Mouse (Mus musculus): ENCODE results near the gene Odf2. TPM values are rescaled to one million over a fixed set of nuclear protein-coding genes. Genes with fewer than 3 reads are reported as not detected.

The Odf2 gene
- total and polyA plus RNA-seq, 3 experiments, result 35.4 to 54.6 (median 48.6) TPM

DNA sequence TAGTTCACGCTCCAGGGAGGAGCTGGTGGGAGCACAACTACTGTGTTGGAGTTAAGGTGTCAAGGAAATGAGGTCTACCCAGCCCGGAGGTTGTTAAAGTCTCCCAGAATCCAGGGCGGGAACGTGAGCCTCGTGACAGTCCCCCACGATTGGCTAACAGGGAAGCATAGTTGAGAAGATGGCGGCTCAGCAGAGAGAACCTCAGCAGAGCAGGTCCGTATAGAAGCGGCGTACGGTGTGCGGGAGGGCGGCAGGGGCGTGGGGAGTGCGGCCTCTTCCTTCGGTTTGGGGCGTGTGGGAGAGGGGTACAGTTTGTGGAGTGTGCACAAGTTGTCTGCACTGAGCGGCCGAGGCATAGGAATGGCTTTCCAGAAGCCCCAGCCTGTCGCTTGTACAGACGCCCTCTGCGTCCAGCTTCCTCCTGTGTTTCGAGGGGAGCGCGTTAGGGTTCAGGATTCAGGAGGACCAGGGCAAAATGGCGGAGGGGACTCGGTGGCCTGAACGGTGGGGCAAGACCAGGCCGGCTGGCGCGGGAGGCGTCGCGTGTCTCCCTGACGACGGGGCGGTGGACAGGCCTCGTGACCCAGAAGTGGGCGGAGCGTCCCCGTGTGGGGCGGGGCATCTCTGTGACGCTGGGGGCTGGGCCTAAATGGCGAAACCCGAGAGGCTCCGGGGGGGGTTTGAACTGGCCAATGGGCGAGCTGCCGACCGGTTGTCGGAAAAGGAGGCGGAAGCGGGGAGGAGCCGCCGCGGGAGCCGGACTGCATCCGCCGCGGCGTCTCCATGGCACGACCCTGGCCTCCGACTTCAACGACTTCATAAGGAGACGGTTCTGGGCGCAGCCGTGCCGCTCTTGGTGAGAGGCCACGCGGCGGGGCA is at the start of gene Odf2 (continued):
- no peak for TF ChIP-seq RAD21 (IDR thresholded peaks at IDR 0.05; ENCODE audit: low read depth, low read length)

DNA sequence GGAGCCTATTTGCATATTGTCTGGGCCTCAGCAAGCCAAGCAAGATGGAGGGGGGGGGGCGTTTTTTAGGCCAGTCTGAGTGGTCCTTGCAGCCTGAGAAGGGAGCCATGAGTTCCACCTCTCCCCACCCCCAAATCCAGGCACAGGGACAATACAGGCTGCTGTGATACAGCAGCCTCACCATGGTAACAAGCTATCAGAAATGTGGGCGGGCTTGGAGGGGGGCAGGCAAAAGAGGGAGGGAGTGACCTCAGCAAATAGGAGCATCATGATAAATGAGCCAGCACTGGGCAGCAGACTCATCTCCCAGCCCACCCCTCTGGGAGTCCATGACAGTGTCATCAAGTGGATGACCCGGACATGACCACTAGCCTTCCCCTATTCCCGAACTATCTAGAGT is 49.6 kb upstream of the Odf2 start:
- no peak for TF ChIP-seq KAT2A (IDR thresholded peaks at IDR 0.05; ENCODE audit: insufficient replicate concordance, low read length)
- no peak for TF ChIP-seq ETS1 (conservative IDR thresholded peaks at IDR 0.05; ENCODE audit: low read depth, low read length)
- TF ChIP-seq POLR2A (IDR thresholded peaks at IDR 0.05; ENCODE audit: low read depth, low read length), result no peak
- no peak for TF ChIP-seq E2F4 (IDR thresholded peaks at IDR 0.05; ENCODE audit: insufficient replicate concordance, low read depth, low read length)
- no peak for TF ChIP-seq SMC3 (IDR thresholded peaks at IDR 0.05; ENCODE audit: low read depth, low read length)
- no peak for TF ChIP-seq MAX (IDR thresholded peaks at IDR 0.05; ENCODE audit: low read length)
- no peak for TF ChIP-seq JUN (IDR thresholded peaks at IDR 0.05; ENCODE audit: insufficient read depth, low read depth, low read length)
- TF ChIP-seq MYC (IDR thresholded peaks at IDR 0.05; ENCODE audit: low read depth, low read length), result no peak
- TF ChIP-seq EP300 (IDR thresholded peaks at IDR 0.05; ENCODE audit: low read length), result no peak
- TF ChIP-seq POLR2AphosphoS2 (IDR thresholded peaks at IDR 0.05; ENCODE audit: low read depth, low read length), result no peak
- TF ChIP-seq GABPA (IDR thresholded peaks at IDR 0.05; ENCODE audit: insufficient replicate concordance, low read depth, low read length), result no peak
- TF ChIP-seq HCFC1 (IDR thresholded peaks at IDR 0.05; ENCODE audit: low read depth, low read length), result no peak
- no peak for TF ChIP-seq BHLHE40 (IDR thresholded peaks at IDR 0.05; ENCODE audit: low read depth, low read length)
- no peak for TF ChIP-seq TBP (conservative IDR thresholded peaks at IDR 0.05; ENCODE audit: low read depth, low read length)
- TF ChIP-seq ZMIZ1 (IDR thresholded peaks at IDR 0.05; ENCODE audit: low read depth, low read length), result no peak
- no peak for TF ChIP-seq ZC3H11A (IDR thresholded peaks at IDR 0.05; ENCODE audit: low read depth, low read length)
- TF ChIP-seq MXI1 (IDR thresholded peaks at IDR 0.05; ENCODE audit: low read depth, low read length), result no peak
- no peak for TF ChIP-seq ZNF384 (IDR thresholded peaks at IDR 0.05; ENCODE audit: low read depth, low read length)
- TF ChIP-seq CHD2 (IDR thresholded peaks at IDR 0.05; ENCODE audit: low read length), result no peak
- TF ChIP-seq UBTF (IDR thresholded peaks at IDR 0.05; ENCODE audit: low read depth, low read length), result no peak
- Histone ChIP-seq H3K9ac (ENCODE audit: insufficient read depth, low read depth) (no peak overlapping the region), H3K9me3 (replicated peaks; ENCODE audit: low read length) (no peaks in the 10 kb centered on the region), H3K36me3 (replicated peaks in 1 of 2; ENCODE audit: control insufficient read depth in 1 of 2, insufficient read depth in 1 of 2, low read length in 1 of 2) (peaks cover 57 to 94% of the 10 kb centered on the region in 2 experiments), H3K79me2 (replicated peaks; ENCODE audit: control insufficient read depth, extremely low read depth, insufficient read depth, poor library complexity, severe bottlenecking) (no peaks in the 10 kb centered on the region; the same call in 1 of the 2 replicates), H3K4me2 (ENCODE audit: insufficient read depth, low read depth, poor library complexity, severe bottlenecking) (no peak overlapping the region), H3K27me3 (replicated peaks) (no peaks in the 10 kb centered on the region), H3K4me1 (ENCODE audit: control insufficient read depth in 1 of 2, insufficient read depth in 2 of 2) (peaks cover 0 to 10% of the 10 kb centered on the region in 2 experiments; a peak in 1 of 4 replicates), H3K27ac (ENCODE audit: insufficient read depth, low read depth) (no peak overlapping the region), H3K4me3 (replicated peaks in 1 of 3; ENCODE audit: low read depth in 2 of 3, low read length in 2 of 3, poor library complexity in 1 of 3) (no peak overlapping the region)
- dilution Hi-C loops (cut with MboI; ENCODE audit: extremely low pct_ligation_motif_present, extremely low pct_unique_long_range_greater_than_20kb, low sequenced_read_pairs), result no loop called here
- in situ Hi-C loops (cut with MboI; ENCODE audit: low pct_ligation_motif_present, low pct_unique_long_range_greater_than_20kb, low sequenced_read_pairs), result no loop called here
- no peak for DNase-seq (ENCODE audit: extremely low read depth)

Measured in CH12.LX (cell line).